Mouse (Mus musculus) ovary, postnatal 10 days (tissue): Measurements from ENCODE around the gene Atmin.

Experiments used
- DNase-seq: peaks from one replicate; pipeline ENCODE4 v3.0.0; 2022; ENCODE audit warnings: low spot score

The Atmin gene

DNA sequence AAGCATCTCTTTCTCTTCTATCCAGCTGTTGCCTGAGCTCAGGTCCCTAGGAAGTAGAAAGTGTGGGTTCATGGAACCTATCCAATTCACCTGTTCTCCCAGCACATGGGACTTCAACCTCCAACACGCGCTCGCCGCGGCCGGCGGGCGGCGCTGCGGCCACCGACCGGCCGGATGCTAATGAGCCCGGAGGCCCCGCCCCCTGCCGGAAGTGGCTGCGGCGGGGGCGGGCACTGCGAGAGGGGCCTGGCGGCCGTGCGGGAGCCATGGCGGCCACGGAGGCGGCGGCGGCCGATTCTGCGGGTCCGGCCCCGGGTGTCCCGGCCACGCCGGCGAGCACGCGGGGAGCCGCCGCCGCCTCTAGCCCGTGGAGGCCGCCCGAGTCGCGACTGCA, at the start of gene Atmin:
Atmin (plus strand) TSS at position 233 of the 394 bp plus-strand sequence.
- DNase-seq, result peak; percentile 61

DNA sequence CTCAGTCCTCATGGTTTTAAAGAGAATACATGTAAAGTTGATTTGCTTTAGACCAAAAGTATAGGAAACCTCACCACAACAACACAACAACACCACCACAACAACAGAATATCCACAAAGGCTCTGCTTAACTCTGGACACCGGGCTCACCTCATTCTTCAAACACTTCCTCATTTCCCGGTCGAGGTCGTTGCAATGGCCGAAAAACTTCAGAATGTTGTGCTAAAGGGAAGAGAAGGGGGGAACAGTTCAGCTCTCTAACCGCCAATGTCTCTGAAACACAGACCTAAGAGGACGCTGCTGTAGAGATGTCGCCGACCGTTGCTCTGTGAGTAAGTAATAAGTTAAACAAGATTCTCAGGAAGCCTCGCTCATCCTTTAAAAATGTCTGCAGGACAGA, 49.3 kb upstream of the Atmin start:
- DNase-seq, result no peak

DNA sequence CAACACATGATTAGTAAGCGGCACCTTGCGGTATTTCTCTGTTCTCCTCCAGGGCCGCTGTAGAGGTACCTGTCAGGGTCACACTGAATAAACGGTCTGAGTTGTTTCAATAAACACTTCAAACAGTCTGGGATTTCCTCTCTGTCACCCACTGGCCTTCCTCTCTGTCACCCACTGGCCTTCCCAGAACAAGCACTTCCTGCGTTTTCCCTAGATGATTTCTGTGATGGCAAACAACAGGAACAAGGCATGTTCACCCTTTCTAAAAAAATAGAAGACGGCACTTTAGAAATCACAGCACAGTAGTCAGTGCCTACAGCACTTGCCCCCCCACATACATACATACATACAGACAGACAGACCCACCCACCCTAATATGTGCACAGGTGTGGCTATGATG, 47.7 kb upstream of the Atmin start:
- DNase-seq, result no peak

DNA sequence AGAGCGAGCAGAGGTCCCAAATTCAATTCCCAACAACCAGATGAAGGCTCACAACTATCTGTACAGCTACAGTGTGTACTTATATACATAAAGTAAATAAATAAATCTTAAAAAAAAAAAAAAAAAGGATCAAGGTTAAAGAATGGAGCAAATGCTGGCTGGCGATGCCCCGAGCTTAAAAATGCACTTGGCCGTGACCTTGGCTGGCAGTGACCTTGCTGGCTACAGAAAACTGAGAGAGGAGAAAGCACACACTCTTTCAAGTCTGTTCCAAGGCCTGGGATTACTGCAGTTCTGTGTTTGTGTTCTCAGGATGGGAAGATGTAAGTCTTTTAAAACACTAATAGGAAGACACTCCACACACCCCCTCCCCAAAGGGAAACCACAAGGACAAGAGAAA, 38.5 kb upstream of the Atmin start:
- no peak for DNase-seq

DNA sequence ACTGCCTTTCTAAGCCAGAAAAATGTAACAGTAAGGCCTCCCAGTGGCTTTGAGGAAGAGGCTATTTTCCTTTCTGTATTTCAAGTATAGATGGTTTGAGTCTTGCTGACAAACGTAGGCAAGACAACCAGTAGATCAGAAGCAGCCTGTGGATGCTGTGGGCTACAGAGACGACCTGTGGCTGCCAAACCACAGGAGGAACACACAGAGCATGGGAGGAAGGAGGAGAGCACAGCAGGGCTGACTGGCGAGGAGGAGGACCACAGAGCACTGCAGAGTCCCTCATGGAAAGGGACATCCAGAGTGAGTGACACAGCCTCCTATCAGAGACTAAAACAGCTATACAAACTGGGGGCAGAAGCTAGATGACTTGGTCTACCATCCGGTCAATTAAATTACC, 37.9 kb upstream of the Atmin start:
- no peak for DNase-seq

DNA sequence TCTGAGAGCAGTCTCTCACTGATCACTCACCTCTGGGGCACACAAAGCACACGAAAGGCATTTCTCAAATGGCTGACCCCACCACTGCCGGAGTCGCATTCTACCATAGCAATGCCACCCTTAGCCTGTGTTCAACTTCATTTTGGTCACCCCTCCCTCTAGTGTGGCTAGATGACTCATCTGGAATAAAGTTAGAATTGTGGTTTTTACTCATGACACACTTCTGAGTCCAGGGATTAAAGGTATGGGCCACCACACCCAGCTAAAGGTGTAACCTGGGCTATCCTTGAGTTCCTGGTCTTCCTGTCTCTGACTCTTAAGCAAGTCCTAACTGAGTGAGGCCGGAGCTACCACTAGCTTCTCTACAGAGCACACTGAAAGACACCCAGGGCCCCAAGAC, 37.4 kb upstream of the Atmin start:
- DNase-seq, result no peak

DNA sequence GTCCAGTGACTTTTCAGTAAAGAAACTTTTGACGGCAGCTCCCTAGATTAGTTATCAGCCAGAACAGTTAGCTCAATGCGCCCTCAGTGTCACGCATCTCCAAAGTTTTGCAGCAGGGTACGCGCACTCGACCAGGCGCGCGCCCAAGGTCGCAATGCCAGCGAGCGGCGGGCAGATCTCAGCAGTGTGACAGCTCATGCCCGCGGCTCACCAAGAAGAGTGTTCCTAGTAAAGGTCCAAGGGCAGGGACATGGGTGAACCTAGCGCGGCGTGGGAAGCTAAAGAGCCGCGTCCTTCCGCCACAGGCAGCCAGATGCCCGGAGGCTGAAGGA, 22.2 kb upstream of the Atmin start:
- DNase-seq, result no peak

DNA sequence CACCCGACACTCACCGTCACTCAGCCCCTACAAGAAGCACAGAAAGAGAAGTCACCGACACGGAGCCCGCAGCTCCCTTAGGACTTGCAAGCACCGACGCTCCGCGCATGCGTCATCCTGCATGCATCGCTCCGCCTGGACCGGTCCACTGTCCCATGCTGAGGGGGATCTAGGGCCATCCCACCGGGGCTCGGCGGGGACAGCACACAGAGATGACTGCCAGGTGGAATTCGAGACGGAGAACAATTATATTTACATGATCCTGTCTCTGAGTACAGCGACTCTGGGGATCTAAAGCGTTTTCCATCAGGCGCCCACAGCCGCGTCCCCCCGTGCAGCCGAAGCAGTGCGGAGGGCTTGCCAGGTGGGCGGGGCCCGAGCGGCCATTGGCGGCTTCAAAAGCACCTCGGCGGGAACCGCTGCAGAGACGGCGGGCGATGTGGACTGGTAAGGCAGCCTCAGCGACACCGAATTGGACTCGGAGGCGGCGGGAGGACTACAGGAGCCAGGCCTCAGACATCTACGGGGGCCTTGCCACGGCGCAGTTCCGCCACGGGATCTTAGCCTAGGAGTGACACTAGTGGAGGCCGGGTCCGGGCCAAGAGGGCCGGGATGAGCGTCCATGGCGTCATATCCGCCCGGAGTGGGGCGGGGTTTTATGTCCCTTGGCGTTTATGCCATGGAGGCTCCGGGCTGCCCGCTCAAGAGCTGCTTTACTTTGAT, 21.7 kb upstream of the Atmin start, which contains the start of the genes Cmc2 and Cenpn:
Cmc2 (minus strand) TSS at position 119 of the 723 bp plus-strand sequence.
Cenpn (plus strand) TSS at position 394 of the 723 bp plus-strand sequence.
- DNase-seq, result peak; percentile 87

DNA sequence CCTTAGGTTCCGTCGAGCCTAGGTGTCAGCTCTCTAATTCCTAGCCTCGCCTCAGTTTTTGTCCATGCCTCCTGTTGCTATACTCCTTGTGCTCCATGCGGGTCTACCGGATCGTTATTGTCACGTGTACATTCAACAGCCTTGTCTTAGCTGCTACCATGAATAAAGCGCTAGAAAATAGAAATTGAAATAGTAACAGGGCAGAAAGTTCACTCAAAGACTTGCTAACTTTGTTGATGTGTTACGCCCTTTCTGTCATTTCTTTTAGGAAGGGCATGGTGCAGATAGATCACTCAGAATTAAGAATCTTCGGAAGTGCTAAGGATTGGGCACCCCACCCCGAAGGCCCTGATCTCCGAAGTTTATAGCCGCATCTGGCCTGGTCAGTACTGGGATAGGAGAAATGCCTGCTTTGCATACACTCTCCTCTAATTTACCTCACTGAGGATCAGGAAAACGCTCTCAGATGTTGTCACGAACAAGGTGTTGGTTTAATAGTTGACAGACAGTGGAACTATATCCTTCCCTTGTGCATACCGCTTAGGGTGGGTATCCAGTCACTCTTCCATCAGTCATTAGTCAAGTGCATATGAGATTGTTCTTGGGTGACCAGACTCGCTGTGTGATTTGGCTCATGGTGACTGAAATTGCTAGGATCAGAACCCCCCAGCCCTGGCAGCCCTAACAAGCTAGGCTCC, 21.0 kb upstream of the Atmin start:
- no peak for DNase-seq

DNA sequence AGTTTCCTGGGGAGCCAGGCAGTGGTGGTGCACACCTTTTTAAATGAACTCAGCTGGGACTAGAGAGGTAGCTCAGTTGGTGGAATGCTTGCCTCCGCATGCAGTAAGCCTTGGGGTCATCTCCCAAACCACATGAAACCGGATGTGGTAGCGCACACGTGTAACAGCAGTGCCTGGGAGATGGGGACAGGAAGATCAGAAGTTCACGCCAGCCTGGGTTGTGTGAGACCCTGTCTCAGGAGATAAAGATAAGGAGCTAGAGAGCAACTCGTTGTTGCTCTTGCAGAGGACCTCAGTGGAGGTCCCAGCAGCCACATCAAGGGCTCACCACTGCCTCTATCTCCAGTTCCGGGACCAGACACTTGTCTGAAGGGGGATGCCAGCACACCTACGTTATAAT, 19.7 kb upstream of the Atmin start:
- no peak for DNase-seq

DNA sequence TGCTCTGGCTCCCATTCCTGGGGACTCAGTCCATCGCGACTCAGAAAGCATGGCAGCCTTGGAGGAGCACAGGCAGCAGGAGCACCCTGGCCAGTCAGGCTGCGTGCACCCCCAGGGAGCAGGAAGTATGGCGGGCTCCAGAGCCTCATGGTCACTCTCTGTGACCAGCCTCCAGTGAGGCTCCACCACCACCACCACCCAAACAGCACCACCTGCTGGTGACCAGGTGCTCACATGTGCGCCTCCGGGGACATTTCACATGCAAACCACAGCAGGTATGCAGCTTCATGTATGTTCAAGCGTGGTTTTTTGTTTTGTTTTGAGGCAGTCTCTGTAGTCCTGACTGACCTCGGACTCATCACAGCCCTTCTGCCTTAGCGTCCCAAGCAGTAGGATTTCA, 15.3 kb upstream of the Atmin start:
- DNase-seq, result no peak

DNA sequence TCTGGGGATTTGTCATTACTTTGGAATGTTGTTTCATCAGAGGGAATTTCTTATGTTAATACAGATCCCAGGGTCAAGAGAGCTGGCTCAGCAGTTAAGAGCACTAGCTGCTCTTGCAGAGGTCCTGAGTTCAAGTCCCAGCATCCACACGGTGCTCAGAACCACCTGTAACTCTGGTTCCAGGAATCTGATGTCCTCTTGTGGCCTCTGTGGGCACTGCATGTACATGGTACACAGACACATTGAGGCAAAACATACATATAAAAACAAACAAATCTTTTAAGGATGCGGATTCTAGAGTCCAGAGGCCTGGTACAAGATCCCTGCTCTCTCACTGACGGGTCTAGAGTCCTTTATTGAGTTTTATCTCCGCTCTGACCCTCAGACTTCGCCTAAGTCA, 14.6 kb upstream of the Atmin start:
- DNase-seq, result no peak

DNA sequence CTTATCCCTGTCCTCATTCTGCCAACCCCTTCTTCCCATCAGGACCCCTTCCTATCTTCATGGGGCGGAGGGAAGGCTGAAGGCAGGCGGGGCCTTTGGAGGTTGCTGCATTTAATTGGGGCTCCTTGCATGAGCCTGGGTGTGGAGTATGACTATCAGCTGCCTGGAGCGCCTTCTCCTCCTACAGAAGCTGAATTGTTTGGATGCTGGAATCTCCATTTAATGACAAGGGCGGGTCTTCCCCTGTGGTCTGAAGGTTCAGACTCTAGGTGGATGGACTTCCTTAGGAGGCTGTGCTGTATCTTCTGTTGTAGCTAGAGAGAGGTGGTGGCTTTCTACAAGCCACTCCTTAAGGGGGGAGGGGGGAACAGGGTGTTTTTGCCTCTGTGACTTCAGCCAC, 8.2 kb upstream of the Atmin start:
- DNase-seq, result no peak

DNA sequence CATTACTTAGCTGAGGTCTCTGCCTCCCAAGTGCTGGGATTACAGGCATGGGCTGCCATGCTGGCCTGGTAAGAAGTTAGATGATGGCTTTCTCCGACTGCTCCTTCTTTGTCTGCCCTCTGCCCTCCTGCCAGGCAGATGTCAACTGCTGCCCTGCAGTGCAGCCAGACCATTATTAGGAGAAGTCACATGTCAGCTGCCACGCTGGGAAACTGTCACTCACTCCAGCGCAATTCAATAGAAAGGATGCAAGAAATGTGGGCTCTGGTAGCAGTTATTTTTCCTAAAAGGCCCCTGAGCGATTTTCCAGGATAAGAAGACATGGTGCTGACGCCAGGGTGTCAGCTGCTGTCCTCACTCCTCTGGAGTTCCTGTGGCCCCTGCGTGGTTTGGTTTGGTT, 7.7 kb upstream of the Atmin start:
- no peak for DNase-seq

DNA sequence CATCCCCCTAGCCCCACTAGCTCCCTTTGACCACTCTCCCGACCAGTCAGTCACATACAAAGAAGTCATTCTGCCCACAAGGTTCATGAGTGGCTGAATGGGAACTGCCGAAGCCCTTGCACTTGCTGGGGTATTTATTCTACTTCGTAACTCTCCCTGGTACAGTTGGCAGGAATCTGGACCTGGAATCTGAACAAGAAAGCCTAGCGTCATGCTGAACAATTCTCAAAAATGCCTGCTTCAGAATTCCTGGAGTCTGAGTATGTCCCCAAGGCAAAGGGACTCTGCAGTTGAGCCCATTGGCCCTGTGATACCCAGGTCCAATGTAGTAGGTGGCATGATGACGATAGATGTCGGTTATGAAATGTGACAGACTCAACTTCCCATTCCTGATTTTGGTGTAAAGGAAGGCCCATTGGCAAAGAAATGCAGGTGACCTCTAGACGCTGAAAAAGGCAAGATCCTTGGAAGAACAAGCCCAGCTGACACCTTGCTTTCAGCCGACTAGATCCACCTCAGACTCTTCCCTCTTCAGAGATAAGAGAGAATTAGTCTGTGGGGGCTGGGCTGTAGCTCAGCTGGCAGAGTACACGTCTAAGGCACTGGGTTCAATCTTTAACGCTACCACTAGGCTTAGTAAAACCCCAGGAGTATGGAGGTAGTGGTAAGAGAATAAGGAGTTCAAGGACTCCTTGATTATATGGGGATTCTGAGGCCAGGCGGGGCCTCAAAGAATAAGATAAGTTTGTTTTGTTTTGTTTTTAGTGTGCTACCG, 722 bp upstream of the Atmin start:
- no peak for DNase-seq

DNA sequence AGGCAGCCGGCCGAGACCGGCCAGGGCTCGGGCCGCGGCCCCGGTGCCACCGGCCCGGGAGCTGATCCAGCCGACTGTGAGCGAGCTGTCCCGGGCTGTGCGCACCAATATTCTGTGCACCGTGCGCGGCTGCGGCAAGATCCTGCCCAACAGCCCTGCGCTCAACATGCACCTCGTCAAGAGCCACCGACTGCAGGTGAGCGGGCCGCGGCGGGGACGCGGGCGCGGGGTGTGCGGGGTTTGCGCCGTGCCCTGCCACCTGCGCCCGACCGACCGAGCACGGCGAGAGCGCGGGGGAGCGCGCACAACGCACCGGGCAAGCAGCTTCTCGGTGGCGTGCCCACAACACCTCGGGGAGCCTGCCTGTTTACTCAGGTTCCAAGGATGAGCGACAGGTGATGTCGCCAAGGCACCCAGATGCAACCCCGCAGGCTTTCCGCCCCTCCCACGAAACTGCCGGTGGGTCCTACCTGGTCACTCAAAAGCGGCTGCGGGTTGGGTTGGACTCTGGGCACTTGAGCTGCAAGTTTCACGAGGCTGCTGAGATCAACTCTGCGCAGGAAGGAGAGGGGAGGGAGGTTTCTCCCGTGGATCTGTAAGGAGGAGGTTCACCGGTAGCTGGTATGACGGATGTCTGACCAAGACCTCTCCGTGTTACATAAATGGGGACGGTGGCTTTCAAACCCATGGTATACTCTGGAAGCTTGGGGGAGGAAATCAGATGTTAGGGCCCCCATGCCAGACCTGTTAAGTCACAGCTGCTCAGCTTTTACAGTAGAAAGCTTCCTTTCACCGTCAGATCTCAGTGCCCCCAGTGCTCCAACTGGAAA, 577 bp downstream of the Atmin start:
- no peak for DNase-seq

DNA sequence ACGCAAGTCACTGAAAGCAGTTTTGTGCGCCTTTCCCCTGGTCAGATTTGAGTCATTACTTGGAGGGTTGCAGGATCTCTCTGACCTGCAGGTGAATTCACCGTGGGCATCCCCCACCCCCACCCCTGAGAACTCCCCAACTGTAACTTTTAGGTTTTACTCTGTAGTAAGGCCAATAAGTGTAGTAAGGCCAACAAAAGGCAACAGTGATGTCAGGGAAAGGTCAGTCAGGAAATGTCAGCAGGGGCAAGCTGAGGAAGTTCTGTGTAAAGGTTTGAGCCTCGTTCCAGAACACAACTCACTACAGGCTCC, 1.1 kb downstream of the Atmin start:
- no peak for DNase-seq

DNA sequence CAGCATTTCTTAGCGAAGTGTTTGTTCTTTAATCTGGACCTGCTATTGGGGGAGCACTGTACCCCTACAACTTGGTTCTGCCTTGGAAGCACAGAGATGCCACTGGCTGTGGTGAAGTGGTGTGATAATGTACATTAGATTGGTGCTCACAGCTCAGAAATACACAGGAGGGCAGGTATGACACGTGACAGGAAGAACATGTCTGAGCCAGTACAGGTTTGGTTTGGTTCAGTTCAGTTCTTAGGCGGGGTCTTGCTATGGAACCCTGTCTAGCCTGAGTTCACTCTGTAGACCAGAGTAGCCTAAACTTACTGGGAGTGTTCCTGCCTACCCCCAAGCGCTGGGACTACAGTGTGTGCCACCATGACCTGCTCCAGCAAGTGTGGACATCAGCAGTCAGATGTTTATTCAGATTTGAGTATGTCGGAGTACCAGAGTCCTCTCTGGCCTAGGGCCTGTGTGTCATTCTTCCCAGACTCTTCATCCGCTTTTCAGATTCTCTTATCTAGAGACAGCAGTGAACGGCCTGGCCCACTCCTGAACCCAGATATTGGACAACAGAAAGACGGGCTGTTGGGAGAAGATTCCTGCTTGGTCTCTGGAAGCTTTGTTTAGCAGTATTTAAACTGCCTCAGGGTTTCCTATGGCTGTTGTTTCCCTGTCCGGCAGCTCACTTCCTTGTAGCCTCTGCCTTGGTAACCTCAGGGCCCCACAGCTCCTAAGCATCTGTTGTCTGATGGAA, 2.1 kb downstream of the Atmin start:
- DNase-seq, result no peak

DNA sequence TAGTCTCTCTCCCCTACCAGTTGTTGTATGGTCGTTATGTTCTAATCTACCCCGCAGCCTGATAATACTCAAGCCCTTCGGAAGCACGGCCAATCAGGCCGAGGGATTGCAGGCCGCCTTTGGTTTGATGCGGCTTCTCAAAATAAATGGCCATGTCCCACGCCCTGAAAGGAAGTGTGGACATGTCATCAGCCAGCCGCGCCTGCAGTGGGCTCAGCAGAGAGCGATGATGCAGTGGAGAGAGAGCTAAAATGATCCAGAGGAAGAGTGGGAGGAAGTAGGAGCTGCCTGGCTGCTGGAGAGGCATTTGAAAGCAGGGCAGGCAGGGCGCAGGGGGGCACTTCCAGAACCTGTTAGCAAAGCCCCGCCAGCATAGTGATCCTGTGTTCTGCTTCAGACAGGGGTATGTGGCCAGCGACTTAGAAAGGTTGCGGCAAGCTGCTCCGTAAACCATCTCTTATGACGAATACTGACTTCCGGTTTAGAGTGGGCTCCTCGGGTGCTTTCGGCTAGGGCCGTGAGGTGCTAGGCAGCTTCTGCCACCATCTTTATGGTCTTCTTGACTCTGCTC, 3.2 kb downstream of the Atmin start:
- no peak for DNase-seq

DNA sequence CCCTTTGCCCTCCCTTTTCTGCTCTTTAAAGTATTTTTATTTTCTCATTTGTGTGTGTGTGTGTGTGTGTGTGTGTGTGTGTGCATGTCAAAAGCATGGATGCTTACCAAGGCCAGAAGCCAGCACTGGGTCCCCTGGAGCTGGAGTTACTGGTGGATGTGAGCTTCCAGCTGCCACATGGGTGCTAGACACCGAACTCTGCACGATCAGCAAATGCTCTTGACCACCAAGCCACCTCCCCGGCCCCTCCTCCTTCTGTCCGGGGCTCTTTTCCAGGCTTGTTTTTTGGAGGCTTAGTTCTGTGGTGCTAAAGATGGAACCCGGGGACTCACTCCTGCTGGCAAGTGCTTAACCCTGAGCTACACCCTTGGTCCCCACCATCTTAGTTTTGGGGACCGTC, 3.7 kb downstream of the Atmin start:
- DNase-seq, result no peak

DNA sequence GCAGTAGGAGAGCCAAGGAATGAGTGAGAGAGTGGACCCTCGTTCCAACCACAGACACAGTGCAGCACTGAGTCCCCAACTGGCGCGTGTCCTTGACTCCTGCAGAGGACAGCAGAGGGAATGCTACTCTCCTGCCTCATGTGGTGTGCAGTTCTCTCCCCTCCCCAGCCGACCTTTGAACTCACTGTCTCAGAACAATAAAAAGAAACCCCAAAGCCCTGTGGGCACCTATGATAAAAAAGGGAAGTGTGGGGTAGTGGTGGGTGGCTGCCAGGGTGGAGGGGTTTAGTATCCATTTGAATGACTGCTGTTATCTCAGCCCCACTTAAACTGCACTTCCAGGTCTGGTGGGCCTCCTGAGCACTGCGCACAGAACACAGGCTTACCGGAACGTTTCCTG, 4.4 kb downstream of the Atmin start:
- DNase-seq, result no peak
